Mouse (Mus musculus) testis, adult 2 months (tissue): ENCODE data around the gene Pde6b. TPM values are rescaled to one million over a fixed set of nuclear protein-coding genes. Genes with fewer than 3 reads are reported as not detected.

ENCODE experiments used
- H3K27ac ChIP-seq: fragments of 200-500 bp; 2 replicates; pipeline ENCODE4 v1.5.1; 2012; ENCODE audit warnings: low read depth, low read length; ENCODE audit not compliant: control insufficient read depth, insufficient read depth
- H3K27me3 ChIP-seq: fragments of 200-500 bp; 2 replicates; pipeline ENCODE4 v1.6.1; 2012; ENCODE audit warnings: mild to moderate bottlenecking, low read length, moderate library complexity; ENCODE audit not compliant: control insufficient read depth, insufficient read depth
- H3K36me3 ChIP-seq: fragments of 200-500 bp; 2 replicates; pipeline ENCODE4 v1.6.1; 2012; ENCODE audit warnings: mild to moderate bottlenecking, low read length; ENCODE audit not compliant: control insufficient read depth, insufficient read depth
- H3K4me1 ChIP-seq: fragments of 200-500 bp; 2 replicates; pipeline ENCODE4 v1.6.1; 2012; ENCODE audit warnings: low read length; ENCODE audit not compliant: control insufficient read depth, insufficient read depth
- H3K4me3 ChIP-seq: fragments of 200-500 bp; 2 replicates; pipeline ENCODE4 v1.5.1; 2012; ENCODE audit warnings: low read depth, mild to moderate bottlenecking, low read length, moderate library complexity, mixed read lengths; ENCODE audit not compliant: control insufficient read depth
- CTCF ChIP-seq: fragments of 200-500 bp; IDR thresholded peaks from 2 replicates; pipeline ENCODE4 v1.5.1; 2012; ENCODE audit warnings: low read depth, mild to moderate bottlenecking, inconsistent platforms, low read length, moderate library complexity; ENCODE audit not compliant: control insufficient read depth, insufficient read depth, insufficient replicate concordance
- POLR2A ChIP-seq: fragments of 200-500 bp; IDR thresholded peaks from 2 replicates; pipeline ENCODE4 v1.6.1; 2012; ENCODE audit warnings: low read depth, mild to moderate bottlenecking, inconsistent platforms, low read length, moderate library complexity; ENCODE audit not compliant: control insufficient read depth
- polyA plus RNA-seq: library from polyadenylated mRNA; depleted of rRNA; stranded (reverse); fragments of >200 nt; gene quantifications from 2 replicates; pipeline ENCODE4 v1.2.3, GENCODE M21; 2012

The Pde6b gene
- polyA plus RNA-seq, 1 experiment, result 0.02 TPM

DNA sequence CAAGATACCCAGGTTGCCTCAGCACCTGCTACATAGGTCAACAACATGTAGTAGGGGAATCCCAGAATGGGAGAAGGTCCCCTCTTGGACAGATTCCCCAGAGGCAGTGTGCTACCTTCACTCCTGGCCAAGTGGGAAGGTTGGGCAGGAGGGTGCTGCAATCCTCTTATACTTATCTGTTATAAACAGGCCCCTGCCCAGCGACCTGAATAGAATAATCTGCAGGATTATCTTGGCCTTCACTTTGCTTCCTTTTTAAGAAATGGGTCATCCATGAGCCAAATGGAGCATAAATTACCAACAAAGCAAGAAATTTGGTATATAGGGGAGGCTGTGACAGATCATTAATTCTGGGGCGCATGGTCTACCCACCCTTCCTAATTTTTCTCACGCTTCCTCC, 1.6 kb downstream of the Pde6b start:
- no peaks in the 10 kb centered on the region for H3K36me3 ChIP-seq
- no peaks in the 10 kb centered on the region for H3K4me1 ChIP-seq
- H3K27ac ChIP-seq, result no peak overlapping the region
- no peak overlapping the region for H3K4me3 ChIP-seq
- TF ChIP-seq CTCF, result no peak
- TF ChIP-seq POLR2A, result no peak
- no peaks in the 10 kb centered on the region for H3K27me3 ChIP-seq

GRCm38 (mm10) chr5:108403453-108403852, 15.3 kb downstream of the Pde6b start:
- no peak overlapping the region for H3K4me3 ChIP-seq
- TF ChIP-seq CTCF (no peak), POLR2A (no peak)
- H3K4me1 ChIP-seq, result no peaks in the 10 kb centered on the region
- no peaks in the 10 kb centered on the region for H3K27me3 ChIP-seq
- no peak overlapping the region for H3K27ac ChIP-seq
- no peaks in the 10 kb centered on the region for H3K36me3 ChIP-seq

GRCm38 (mm10) chr5:108405460-108405859, 17.3 kb downstream of the Pde6b start:
- no peak overlapping the region for H3K4me3 ChIP-seq
- no peaks in the 10 kb centered on the region for H3K4me1 ChIP-seq
- H3K27me3 ChIP-seq, result no peaks in the 10 kb centered on the region
- H3K27ac ChIP-seq, result no peak overlapping the region
- TF ChIP-seq POLR2A, result no peak
- no peaks in the 10 kb centered on the region for H3K36me3 ChIP-seq

DNA sequence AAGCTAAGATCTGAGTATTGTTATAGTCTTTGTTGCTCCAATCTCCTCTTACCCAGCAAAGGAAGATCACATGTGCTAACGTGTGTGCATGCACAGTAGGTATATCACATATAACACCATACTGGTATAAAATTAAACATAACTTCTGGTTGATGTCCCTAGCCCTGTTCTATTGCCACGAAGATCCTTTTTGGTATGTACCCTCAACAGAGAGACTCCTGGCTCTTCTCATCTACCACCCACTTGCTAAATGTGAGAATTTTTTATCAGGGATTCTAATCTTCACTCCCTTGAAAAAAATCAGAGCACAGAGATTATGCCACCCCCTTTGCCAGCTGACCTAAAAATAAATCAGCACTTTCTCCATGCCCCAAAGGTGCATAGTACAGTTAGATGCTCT, 18.8 kb downstream of the Pde6b start:
- Histone ChIP-seq H3K27me3 (no peaks in the 10 kb centered on the region), H3K27ac (no peak overlapping the region), H3K4me1 (no peaks in the 10 kb centered on the region), H3K4me3 (no peak overlapping the region), H3K36me3 (no peaks in the 10 kb centered on the region)
- TF ChIP-seq POLR2A (no peak), CTCF (no peak)

GRCm38 (mm10) chr5:108414711-108415110, 26.5 kb downstream of the Pde6b start:
- TF ChIP-seq POLR2A (no peak), CTCF (no peak)
- Histone ChIP-seq H3K36me3 (no peaks in the 10 kb centered on the region), H3K4me3 (no peak overlapping the region), H3K27ac (no peak overlapping the region), H3K27me3 (no peaks in the 10 kb centered on the region), H3K4me1 (no peaks in the 10 kb centered on the region)

GRCm38 (mm10) chr5:108422741-108423140, 34.5 kb downstream of the Pde6b start:
- Histone ChIP-seq H3K36me3 (no peaks in the 10 kb centered on the region), H3K27ac (no peak overlapping the region), H3K27me3 (no peaks in the 10 kb centered on the region), H3K4me3 (no peak overlapping the region), H3K4me1 (no peaks in the 10 kb centered on the region)
- no peak for TF ChIP-seq CTCF
- TF ChIP-seq POLR2A, result no peak

DNA sequence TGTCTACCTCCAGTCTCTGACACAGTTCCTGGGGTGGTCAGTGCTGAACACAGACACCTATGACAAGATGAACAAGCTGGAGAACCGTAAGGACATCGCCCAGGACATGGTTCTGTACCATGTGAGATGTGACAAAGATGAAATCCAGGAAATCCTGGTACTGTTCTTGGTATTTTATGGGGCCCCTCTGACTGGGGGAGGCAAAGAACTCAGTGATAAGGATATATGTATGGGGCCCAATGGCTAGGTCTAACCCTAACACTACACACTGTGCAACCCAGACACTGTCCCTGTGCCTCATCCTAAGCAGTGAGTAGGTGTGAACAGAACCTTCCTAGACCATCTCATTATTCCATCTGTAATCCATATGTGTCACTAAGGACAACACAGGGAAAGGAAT, 35.2 kb downstream of the Pde6b start:
- no peaks in the 10 kb centered on the region for H3K36me3 ChIP-seq
- H3K4me3 ChIP-seq, result no peak overlapping the region

DNA sequence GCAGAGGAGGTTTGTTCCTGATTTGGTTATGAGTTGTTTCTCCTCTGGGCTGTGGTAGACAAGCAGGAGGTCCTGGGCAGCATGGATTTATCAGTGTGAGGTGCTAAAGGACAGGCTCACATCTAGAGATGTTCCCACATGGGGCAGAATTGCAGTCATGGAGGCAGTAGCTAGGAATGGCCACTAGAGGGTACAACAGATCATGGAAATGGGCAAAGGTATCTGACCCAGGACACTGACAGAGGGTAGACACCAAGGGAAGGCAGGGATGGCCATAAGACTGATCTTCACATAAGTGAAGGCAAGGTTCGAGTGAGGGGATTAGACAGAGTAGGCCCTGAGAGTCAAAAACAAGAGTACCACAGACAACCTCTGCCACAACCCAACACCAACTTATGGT, 39.0 kb downstream of the Pde6b start:
- no peak overlapping the region for H3K27ac ChIP-seq
- no peak overlapping the region for H3K4me3 ChIP-seq
- TF ChIP-seq CTCF (no peak; the same call in 1 of the 2 replicates), POLR2A (no peak)
- no peaks in the 10 kb centered on the region for H3K27me3 ChIP-seq
- no peaks in the 10 kb centered on the region for H3K4me1 ChIP-seq
- H3K36me3 ChIP-seq, result no peaks in the 10 kb centered on the region; the same call in 1 of the 2 replicates

More for the DNA sequence above, 35.2 kb downstream of the Pde6b start:
- no peaks in the 10 kb centered on the region for H3K27me3 ChIP-seq
- no peak for TF ChIP-seq POLR2A
- TF ChIP-seq CTCF, result no peak
- no peaks in the 10 kb centered on the region for H3K4me1 ChIP-seq
- H3K27ac ChIP-seq, result no peak overlapping the region
